Mouse (Mus musculus) erythroblast, embryonic 14.5 days (primary cell): ENCODE measurements around the gene Rtp3.

ENCODE experiments used
- GATA1 ChIP-seq: IDR thresholded peaks from 2 replicates; pipeline ENCODE4 v1.6.1; 2012; ENCODE audit warnings: low read length, inconsistent platforms, mixed read lengths
- TAL1 ChIP-seq: IDR thresholded peaks from 3 replicates; pipeline ENCODE4 v1.6.1; 2012; ENCODE audit warnings: low read length, inconsistent platforms, mixed read lengths

- TF ChIP-seq TAL1 (no peak), GATA1 (no peak)
Observed at GRCm38 (mm10) chr9:110989543-110989942, 840 bp downstream of the Rtp3 start.
